Mouse (Mus musculus) bone marrow macrophage, adult 2 months (primary cell): ENCODE data around the gene Gm42957.

Experiments
- CTCF ChIP-seq: IDR thresholded peaks from 2 replicates; pipeline ENCODE4 v1.5.1; 2012; ENCODE audit warnings: low read depth, mild to moderate bottlenecking, low read length, moderate library complexity
- POLR2A ChIP-seq: IDR thresholded peaks from 2 replicates; pipeline ENCODE4 v1.6.1; 2012; ENCODE audit warnings: mild to moderate bottlenecking, low read depth, low read length, borderline replicate concordance

DNA sequence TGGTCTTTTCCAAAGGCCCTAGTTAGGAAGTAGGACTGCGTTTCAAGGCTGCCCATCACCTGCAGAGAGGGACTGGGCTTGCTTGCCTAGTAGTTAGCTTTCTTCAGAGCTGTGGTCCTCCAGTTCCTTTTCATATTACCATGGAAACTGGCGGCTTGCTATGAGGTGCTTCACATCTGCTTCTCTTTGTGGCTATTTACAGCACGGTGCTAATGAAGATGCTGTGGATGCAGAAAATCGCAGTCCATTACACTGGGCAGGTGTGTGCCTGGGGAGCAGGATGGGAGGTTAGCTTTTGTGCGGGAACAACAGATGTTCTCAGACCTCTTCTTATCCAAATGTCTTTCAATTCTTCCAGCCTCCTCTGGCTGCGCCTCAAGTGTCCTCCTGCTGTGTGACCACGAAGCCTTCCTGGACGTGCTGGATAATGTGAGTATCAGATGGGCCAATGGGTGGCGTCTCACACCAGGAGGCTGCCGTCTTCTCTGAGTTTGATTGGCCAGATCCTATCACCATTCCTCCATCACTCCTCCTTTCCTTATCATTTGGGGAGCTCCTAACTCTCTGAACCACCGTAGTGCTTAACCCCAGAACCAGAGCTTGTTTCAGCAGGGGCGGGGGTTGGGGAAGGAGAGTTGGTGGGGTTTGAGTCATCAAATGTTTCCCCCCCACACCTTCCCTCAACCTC is 45.1 kb downstream of the Gm42957 start:
- TF ChIP-seq POLR2A (no peak), CTCF (no peak)
